Mouse (Mus musculus) telencephalon, adult 2 months (tissue): ENCODE measurements around the gene Slc28a2.
A peak's percentile ranks its signal among the peaks of the same experiment; 100 is the strongest.
"Not testable (repeated sequence)": the region's sequence is repeated elsewhere in the genome, so short reads cannot be mapped to it uniquely, and the experiment has no call there.

Experiments
- DNase-seq: peaks from one replicate; pipeline ENCODE4 v3.0.0-alpha.2; 2011; ENCODE audit warnings: low read depth, low spot score

The Slc28a2 gene

GRCm38 (mm10) chr2:122467351-122468013 lies 41.2 kb downstream of the Slc28a2 start:
- peak; percentile 60 for DNase-seq

- DNase-seq = no peak
Observed at GRCm38 (mm10) chr2:122469221-122469620, 42.9 kb downstream of the Slc28a2 start.

GRCm38 (mm10) chr2:122476585-122476984 lies 50.3 kb downstream of the Slc28a2 start:
- no peak for DNase-seq

- not testable (repeated sequence) for DNase-seq
Observed at GRCm38 (mm10) chr2:122483787-122484186, 57.5 kb downstream of the Slc28a2 start.

- DNase-seq = no peak
Observed at GRCm38 (mm10) chr2:122484641-122485040, 58.4 kb downstream of the Slc28a2 start, which contains the start of gene Gm14085. TSS of gene Gm14085 (plus strand) at chr2:122484941.

GRCm38 (mm10) chr2:122485654-122486053 lies 59.4 kb downstream of the Slc28a2 start:
- DNase-seq = not testable (repeated sequence)

- DNase-seq = not testable (repeated sequence)
Observed at GRCm38 (mm10) chr2:122486122-122486521, 59.8 kb downstream of the Slc28a2 start.

- no peak for DNase-seq
Observed at GRCm38 (mm10) chr2:122486674-122487073, 60.4 kb downstream of the Slc28a2 start.
